In the genomic region with DNA sequence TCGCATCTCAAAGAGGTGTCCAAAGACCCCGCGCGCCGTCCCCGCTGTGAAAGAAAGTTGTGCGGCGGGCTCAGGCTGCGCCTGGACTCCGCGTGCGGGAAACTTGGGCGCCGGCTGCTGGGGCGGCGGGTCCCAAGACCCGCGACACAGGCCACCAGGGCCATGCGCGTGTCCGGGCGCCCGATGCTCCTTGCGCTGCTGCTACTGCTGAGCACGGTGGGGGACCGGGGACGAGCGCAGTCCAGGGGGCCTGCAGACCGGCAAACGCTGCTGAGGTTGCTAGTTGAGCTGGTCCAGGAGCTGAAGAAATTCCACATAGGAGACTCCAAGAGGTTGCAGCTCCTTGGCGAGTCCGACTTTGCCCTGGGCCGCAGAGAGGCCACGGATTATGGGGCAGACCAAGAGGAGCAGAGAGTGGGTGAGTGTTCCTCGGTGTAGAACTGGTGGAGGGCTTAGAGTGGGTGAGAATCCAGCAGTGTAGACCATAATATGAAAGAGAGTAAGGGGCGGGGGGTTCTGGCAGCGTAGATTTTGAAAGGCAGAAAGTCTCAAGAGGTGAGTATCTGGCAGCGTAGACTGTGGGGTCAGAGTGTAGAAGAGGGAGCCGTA, we compare ENCODE assay signal across 9 mouse cellular contexts. TPM values are rescaled to one million over a fixed set of nuclear protein-coding genes. Genes with fewer than 3 reads are reported as not detected.
A peak's percentile ranks its signal among the peaks of the same experiment; 100 is the strongest.
DNase-seq lines count a peak whose midpoint lies in the region; ATAC-seq and TF ChIP-seq lines count a peak whose summit lies in the region.
"Had no signal": no experiment of that assay in that cellular context is flagged by ENCODE, and none has a peak within 500 bp of the region (broad histone marks: within the 10 kb centered on the region; RNA-seq: fewer than 3 reads in every experiment).

No protein-coding gene starts in this region.

- H3K27ac ChIP-seq in left cerebral cortex, adult 2 months: no peak overlapping the region
- no peak overlapping the region for H3K27ac ChIP-seq in embryonic fibroblast, embryonic 13.5 days (ENCODE audit: insufficient read depth, low read length)
- no peak overlapping the region for H3K27ac ChIP-seq in limb, embryonic 12.5 days

- peak overlapping the region; percentile 96 for H3K4me2 ChIP-seq in limb, embryonic 12.5 days

- peak overlapping the region; percentile 52 for H3K4me3 ChIP-seq in left cerebral cortex, adult 2 months
- H3K4me3 ChIP-seq in embryonic fibroblast, embryonic 13.5 days (ENCODE audit: insufficient read depth, low read length): peak overlapping the region; percentile 24
- H3K4me3 ChIP-seq in limb, embryonic 12.5 days (replicated peaks): peak overlapping the region; percentile 53

- no peaks in the 10 kb centered on the region for H3K4me1 ChIP-seq in embryonic fibroblast, embryonic 13.5 days (ENCODE audit: control insufficient read depth, insufficient read depth, low read length)
- H3K4me1 ChIP-seq in limb, embryonic 12.5 days (replicated peaks): peaks cover 16% of the 10 kb centered on the region

- intact Hi-C loops in left cerebral cortex, adult 2 months (cut with DNase I): loop anchor here (5.0 to 10.0 kb wide), 3 partner anchors 177 to 830 kb away; no protein-coding TSS in a partner anchor

- no peak for DNase-seq in left cerebral cortex, adult 2 months (ENCODE audit: extremely low spot score in 1 of 2, low spot score in 2 of 2)
- no peak for DNase-seq in left cerebral cortex, adult 11 months (ENCODE audit: low spot score)
- peak; percentile 16 for DNase-seq in retina, embryonic 14.5 days (ENCODE audit: low spot score)
- DNase-seq in right cerebral cortex, adult 2 months (ENCODE audit: low spot score in 2 of 2): no peak
- DNase-seq in cerebellum, adult 9-11 months: no peak
- DNase-seq in urinary bladder, postnatal 4 days (ENCODE audit: low spot score in 2 of 2): no peak

- H3K27me3 ChIP-seq in limb, embryonic 12.5 days: peaks cover 66% of the 10 kb centered on the region

- H3K9me3 ChIP-seq in limb, embryonic 12.5 days: no peaks in the 10 kb centered on the region

- peak; percentile 52 for ATAC-seq in limb, embryonic 12.5 days (ENCODE audit: insufficient number of reproducible peaks, insufficient read depth, low FRiP score, low TSS enrichment, low read depth)

- TF ChIP-seq POLR2A in embryonic fibroblast, embryonic 13.5 days (IDR thresholded peaks at IDR 0.05; ENCODE audit: low read depth, low read length): no peak

- WGBS in limb, embryonic 12.5 days: 9% methylated on average over 39 of the region's 39 CpGs

- no peak for TF ChIP-seq CTCF in left cerebral cortex, adult 2 months (IDR thresholded peaks at IDR 0.05)
- TF ChIP-seq CTCF in embryonic fibroblast, embryonic 13.5 days (IDR thresholded peaks at IDR 0.05; ENCODE audit: borderline replicate concordance, insufficient read depth, low read length): no peak

- H3K36me3 ChIP-seq in limb, embryonic 12.5 days: no peaks in the 10 kb centered on the region

- peak overlapping the region; percentile 59 for H3K9ac ChIP-seq in limb, embryonic 12.5 days (replicated peaks)

RNA-seq across cellular contexts. Expression of gene Alkal2, which starts 0.6 kb away (rescaled TPM):
- 1 to 10 TPM; 2.4 to 4.2 TPM for total RNA-seq in left cerebral cortex, adult 2 months (2021)
- polyA plus RNA-seq in embryonic fibroblast, embryonic 13.5 days (2011; ENCODE audit: insufficient read length, low read depth, missing spikeins): not detected in 2 replicates
- 1.3 and 1.4 TPM in 2 replicates for polyA plus RNA-seq in limb, embryonic 12.5 days (2016; fragmentation: Nextera tagmentation; extraction: Ambion mirVana)
- total RNA-seq: hematopoietic stem cell, adult 5-6 weeks had no signal

RNA-seq across cellular contexts. Expression of gene Acp1, which starts 26.7 kb away (rescaled TPM):
- 10 to 100 TPM; 50.2 to 54.3 TPM for total RNA-seq in left cerebral cortex, adult 2 months (2021)
- 88.8 and 90.3 TPM in 2 replicates for polyA plus RNA-seq in embryonic fibroblast, embryonic 13.5 days (2011; ENCODE audit: insufficient read length, low read depth, missing spikeins)
- polyA plus RNA-seq in limb, embryonic 12.5 days (2016; fragmentation: Nextera tagmentation; extraction: Ambion mirVana): 164 and 170 TPM in 2 replicates

RNA-seq across cellular contexts. Expression of gene Sh3yl1, which starts 26.7 kb away (rescaled TPM):
- total RNA-seq in left cerebral cortex, adult 2 months (2021): 10 to 100 TPM; 11.3 to 11.8 TPM
- polyA plus RNA-seq in embryonic fibroblast, embryonic 13.5 days (2011; ENCODE audit: insufficient read length, low read depth, missing spikeins): 6.8 and 9.3 TPM in 2 replicates
- 14.6 and 15.9 TPM in 2 replicates for polyA plus RNA-seq in limb, embryonic 12.5 days (2016; fragmentation: Nextera tagmentation; extraction: Ambion mirVana)
